Mouse (Mus musculus): Measurements from ENCODE around the gene Ttc14.

- no peak for TF ChIP-seq CTCF (IDR thresholded peaks at IDR 0.05; ENCODE audit: control insufficient read depth, insufficient read depth, insufficient replicate concordance, low read depth, low read length)
- no peak for TF ChIP-seq POLR2A (IDR thresholded peaks at IDR 0.05; ENCODE audit: control insufficient read depth, low read depth, low read length)
These were observed 7.5 kb downstream of the Ttc14 start for GRCm38 (mm10) chr3:33807151-33807550.
